Mouse (Mus musculus): ENCODE results near the gene Scyl3. TPM values are rescaled to one million over a fixed set of nuclear protein-coding genes. Genes with fewer than 3 reads are reported as not detected.

Gene Scyl3
- 10 to 100 TPM; 20.0 to 21.5 TPM for total RNA-seq (2023)

DNA sequence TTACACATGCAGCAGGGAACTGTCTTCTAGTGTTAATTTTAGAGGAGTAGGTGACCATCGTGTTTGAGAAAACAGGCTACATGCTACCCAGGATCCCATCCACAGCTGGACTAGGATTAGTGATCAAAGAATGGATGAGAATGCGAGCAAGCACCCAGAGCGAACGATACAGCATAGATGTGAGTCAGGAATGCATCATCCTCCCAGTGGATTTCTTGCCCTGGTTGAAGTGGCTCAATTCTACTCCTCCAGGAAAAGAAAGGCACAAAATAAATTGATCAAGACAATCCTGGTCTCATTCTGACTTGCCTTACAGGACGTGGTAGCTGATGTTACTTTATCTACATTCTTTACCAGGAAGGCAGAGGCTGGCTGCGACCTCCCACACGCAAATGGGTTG lies at the start of gene Scyl3:
Gene Scyl3, plus strand, starts transcription at position 255 of the 400 bp plus-strand sequence.

DNA sequence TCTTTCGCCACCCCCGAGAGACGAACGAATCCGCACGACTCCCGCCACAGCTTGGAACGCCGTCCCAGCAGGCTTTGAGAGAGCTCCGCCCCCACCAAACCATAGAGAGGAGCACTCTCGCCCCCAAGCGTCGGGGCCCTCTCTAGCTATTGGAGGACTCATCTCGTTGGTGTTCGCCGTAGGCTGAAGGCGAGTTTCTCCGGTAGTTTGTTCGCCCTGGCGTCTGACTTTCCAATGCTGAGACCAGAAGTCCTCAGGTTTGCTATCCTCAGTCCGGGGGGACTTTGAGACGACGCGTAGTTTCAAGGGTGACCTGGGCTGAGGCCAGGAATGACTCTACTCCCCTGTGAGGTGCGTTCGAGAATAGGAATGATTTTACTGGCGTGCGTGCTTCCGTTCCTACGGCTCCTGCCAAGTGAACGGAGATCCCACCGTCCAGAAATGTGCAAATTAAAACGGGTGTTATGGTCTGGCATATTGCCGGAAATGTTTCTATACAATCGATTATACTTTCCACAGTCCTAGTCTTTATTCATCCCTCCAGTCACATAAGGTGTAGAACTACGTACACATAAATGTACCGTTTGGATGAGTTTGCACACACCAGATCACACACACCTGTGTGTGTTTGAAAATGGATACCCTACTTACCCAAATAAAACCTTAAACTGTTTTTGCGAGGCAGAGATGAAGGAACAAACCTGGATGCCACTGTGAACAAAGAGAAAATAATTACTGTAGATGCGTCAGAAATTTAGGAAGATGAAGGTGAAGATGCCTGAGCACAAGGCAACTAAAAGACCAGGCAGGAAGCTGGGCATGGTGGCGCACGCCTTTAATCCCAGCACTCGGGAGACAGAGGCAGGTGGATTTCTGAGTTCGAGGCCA lies 66.1 kb downstream of the Scyl3 start, which contains the start of the genes BC055324 and Mettl18:
Gene BC055324, minus strand, starts transcription at position 76 of the 888 bp plus-strand sequence.
Gene Mettl18, plus strand, starts transcription at position 169 of the 888 bp plus-strand sequence.

Other genes with a start within 250 kb of the Scyl3 start
- gene Mettl11b, start 203.9 kb upstream of the Scyl3 start, total RNA-seq (2023) = not detected
- gene Kifap3, start 149.5 kb upstream of the Scyl3 start, total RNA-seq (2023) = 1 to 10 TPM; 2.5 to 2.7 TPM
- gene BC055324, start 65.7 kb downstream of the Scyl3 start, total RNA-seq (2023) = 10 to 100 TPM in 1 of 2 experiments, 1 to 10 TPM in 1; 9.5 to 12.1 TPM
- 1 to 10 TPM; 1.9 TPM for gene Mettl18, start 65.8 kb downstream of the Scyl3 start, total RNA-seq (2023)
- under 1 TPM; 0.11 to 0.22 TPM for gene Sele, start 119.1 kb downstream of the Scyl3 start, total RNA-seq (2023)
- gene Sell, start 132.9 kb downstream of the Scyl3 start, total RNA-seq (2023) = 100 to 1,000 TPM; 498 to 511 TPM
- gene Selp, start 186.2 kb downstream of the Scyl3 start, total RNA-seq (2023) = 10 to 100 TPM in 1 of 2 experiments, 1 to 10 TPM in 1; 8.2 to 10.7 TPM
- gene F5, start 222.7 kb downstream of the Scyl3 start, total RNA-seq (2023) = 10 to 100 TPM; 61.9 to 68.1 TPM